Mouse (Mus musculus) kidney, embryonic 16.5 days (tissue): ENCODE data around the gene Med9. TPM values are rescaled to one million over a fixed set of nuclear protein-coding genes. Genes with fewer than 3 reads are reported as not detected.

Experiments used
- ATAC-seq: fragments of 200-750 bp; cut with Nextera tagmentation; 2 replicates; pipeline ENCODE4 v1.8.0; 2017; ENCODE audit warnings: moderate TSS enrichment; ENCODE audit not compliant: low FRiP score, low TSS enrichment
- H3K27ac ChIP-seq: fragments of 300-500 bp; sonication (generic); 2 replicates; pipeline ENCODE4 v1.5.1; 2014; ENCODE audit warnings: low read length
- H3K27me3 ChIP-seq: fragments of 300-500 bp; sonication (generic); 2 replicates; pipeline ENCODE4 v1.6.1; 2014; ENCODE audit warnings: low read length, control low read depth, mixed read lengths; ENCODE audit not compliant: insufficient read depth
- H3K36me3 ChIP-seq: fragments of 300-500 bp; sonication (generic); 2 replicates; pipeline ENCODE4 v1.6.1; 2014; ENCODE audit warnings: low read length, control low read depth, mixed read lengths; ENCODE audit not compliant: insufficient read depth
- H3K4me1 ChIP-seq: fragments of 300-500 bp; sonication (generic); 2 replicates; pipeline ENCODE4 v1.6.1; 2014; ENCODE audit warnings: low read length, control low read depth, mixed read lengths; ENCODE audit not compliant: insufficient read depth
- H3K4me2 ChIP-seq: fragments of 300-500 bp; sonication (generic); replicated peaks from 2 replicates; pipeline ENCODE4 v1.6.1; 2014; ENCODE audit warnings: low read depth, low read length
- H3K4me3 ChIP-seq: fragments of 300-500 bp; sonication (generic); 2 replicates; pipeline ENCODE4 v1.5.1; 2014; ENCODE audit warnings: mild to moderate bottlenecking, low read length
- H3K9ac ChIP-seq: fragments of 300-500 bp; sonication (generic); replicated peaks from 2 replicates; pipeline ENCODE4 v1.6.1; 2014; ENCODE audit warnings: low read length
- H3K9me3 ChIP-seq: fragments of 300-500 bp; sonication (generic); 2 replicates; pipeline ENCODE4 v1.6.1; 2016; ENCODE audit warnings: low read length, control low read depth
- WGBS: fragments of 180-500 bp; shearing (Covaris S2); extraction: QIAGEN DNeasy Blood & Tissue Kit; methylation state at CpG from one replicate; pipeline ENCODE4 v1.1.7; 2014; 5-methylcytosine and 5-hydroxymethylcytosine counted together
- polyA plus RNA-seq: library from polyadenylated mRNA; unstranded; fragments of >200 nt; fragmentation: Nextera tagmentation; extraction: Ambion mirVana; gene quantifications from 2 replicates; pipeline ENCODE4 v1.2.1, GENCODE M21; 2015

Med9 gene
- polyA plus RNA-seq, 1 experiment from 2014 or later, result 49.1 TPM

DNA sequence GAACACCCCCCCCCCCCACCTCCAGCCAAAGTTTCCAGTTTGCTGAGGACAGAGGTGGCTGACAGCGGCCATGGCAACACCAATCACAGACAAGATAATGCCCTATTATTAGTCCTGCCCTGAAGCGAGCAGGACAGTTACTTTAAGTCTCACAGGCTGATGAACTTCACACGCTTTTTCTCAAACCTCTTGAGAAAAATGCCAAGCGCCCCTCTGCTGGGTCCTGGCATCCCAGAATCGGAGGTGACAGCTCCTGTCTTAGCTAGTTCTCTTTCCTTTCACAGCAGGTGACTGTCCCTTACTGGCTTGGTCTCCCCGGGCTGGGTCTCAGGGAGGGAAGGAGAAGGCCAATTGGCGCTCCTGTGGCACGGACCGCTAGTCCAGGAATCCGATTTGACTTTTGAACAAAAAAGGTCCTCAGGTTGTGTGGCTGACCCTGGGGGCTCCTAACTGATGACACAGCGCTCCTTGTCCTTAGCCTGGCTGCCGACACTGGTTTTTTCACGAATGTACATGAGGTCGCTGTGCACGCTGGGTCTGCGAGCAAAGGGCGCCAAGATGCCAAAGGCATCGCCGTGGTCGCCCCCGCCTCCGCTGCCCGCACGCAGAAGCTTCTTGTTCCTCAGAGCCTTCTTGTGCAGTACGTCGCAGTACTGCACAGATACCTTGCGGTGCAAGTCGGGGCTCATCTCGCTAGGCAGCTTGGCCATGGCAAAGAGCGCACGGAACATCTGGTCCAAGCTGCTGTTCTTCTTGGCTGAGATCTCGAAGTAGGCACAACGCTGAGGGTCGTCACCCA is 15.6 kb downstream of the Med9 start:
- Histone ChIP-seq H3K9me3 (no peaks in the 10 kb centered on the region), H3K27ac (no peak overlapping the region), H3K4me2 (peak overlapping the region; percentile 73), H3K27me3 (peaks cover 11% of the 10 kb centered on the region), H3K9ac (peak overlapping the region; percentile 74), H3K4me1 (peaks cover 29% of the 10 kb centered on the region), H3K4me3 (peak overlapping the region; percentile 52), H3K36me3 (peaks cover 18% of the 10 kb centered on the region)
- no peak for ATAC-seq
- 9% methylated on average over 34 of the region's 34 CpGs for WGBS

DNA sequence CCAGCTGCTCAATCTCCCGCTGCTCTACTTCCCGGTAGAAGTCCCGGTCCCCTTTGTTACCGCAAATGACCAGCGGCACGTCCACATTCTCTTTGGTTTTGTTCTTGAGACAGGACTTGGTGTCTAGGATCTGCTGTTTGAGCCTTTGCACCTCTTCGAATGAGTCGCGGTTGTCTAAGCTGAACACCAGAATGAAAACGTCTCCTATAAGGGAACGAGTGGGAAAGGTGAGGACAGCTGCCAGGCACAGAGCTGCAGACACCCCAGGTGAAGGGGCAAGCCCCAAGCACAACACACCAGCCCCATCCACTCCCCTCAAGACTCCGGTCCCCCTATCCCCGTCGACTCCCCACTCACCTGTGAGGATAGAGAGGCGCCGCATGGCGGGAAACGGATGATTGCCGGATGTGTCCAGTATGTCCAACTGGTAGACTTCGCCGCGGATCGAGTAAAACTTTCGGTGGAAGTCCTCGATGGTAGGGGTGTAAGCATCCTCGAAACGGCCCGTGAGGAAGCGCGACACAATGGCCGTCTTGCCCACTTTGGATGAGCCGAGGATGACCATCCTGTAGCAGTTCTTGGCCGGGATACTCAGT is 16.3 kb downstream of the Med9 start:
- Histone ChIP-seq H3K4me3 (peak overlapping the region; percentile 52), H3K4me1 (peaks cover 29% of the 10 kb centered on the region), H3K9me3 (no peaks in the 10 kb centered on the region), H3K27me3 (peaks cover 11% of the 10 kb centered on the region), H3K4me2 (peak overlapping the region; percentile 73), H3K9ac (peak overlapping the region; percentile 74), H3K36me3 (peaks cover 18% of the 10 kb centered on the region), H3K27ac (no peak overlapping the region)
- WGBS, result 2% methylated on average over 33 of the region's 33 CpGs
- ATAC-seq, result 0 out of 2 replicates have a peak, but pooled peaks have one; percentile 18

DNA sequence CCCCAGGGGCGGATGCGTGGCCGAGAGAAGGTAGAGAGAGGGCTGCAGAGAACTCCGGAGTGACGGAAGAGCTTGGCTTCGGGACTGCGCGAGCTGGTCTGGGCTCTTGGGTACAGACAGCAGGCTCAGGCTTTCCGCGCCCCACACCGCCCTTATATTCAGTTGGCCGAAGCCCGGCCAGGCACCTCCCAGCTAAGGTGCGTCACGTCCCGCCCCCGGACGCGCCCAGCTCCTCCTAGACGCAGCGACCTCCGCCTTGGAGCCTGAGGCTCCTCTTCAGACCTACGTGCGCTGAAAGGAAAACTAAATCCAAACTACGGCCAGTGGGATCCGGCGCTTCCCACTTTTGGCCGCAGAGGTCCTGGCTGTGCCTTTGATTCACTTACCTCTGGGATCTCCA is 16.8 kb downstream of the Med9 start, which contains the start of gene Rasd1:
Gene Rasd1, minus strand, starts transcription at position 127 of the 400 bp plus-strand sequence.
- Histone ChIP-seq H3K4me1 (peaks cover 29% of the 10 kb centered on the region), H3K27ac (peak within 1 kb of the TSS; percentile 80), H3K36me3 (peaks cover 18% of the 10 kb centered on the region), H3K9ac (peak within 1 kb of the TSS; percentile 74), H3K4me2 (peak within 1 kb of the TSS; percentile 73), H3K4me3 (peak within 1 kb of the TSS; percentile 52), H3K9me3 (no peaks in the 10 kb centered on the region), H3K27me3 (peaks cover 11% of the 10 kb centered on the region)
- under 1% methylated on average over 28 of the region's 28 CpGs for WGBS
- peak; percentile 89 for ATAC-seq

DNA sequence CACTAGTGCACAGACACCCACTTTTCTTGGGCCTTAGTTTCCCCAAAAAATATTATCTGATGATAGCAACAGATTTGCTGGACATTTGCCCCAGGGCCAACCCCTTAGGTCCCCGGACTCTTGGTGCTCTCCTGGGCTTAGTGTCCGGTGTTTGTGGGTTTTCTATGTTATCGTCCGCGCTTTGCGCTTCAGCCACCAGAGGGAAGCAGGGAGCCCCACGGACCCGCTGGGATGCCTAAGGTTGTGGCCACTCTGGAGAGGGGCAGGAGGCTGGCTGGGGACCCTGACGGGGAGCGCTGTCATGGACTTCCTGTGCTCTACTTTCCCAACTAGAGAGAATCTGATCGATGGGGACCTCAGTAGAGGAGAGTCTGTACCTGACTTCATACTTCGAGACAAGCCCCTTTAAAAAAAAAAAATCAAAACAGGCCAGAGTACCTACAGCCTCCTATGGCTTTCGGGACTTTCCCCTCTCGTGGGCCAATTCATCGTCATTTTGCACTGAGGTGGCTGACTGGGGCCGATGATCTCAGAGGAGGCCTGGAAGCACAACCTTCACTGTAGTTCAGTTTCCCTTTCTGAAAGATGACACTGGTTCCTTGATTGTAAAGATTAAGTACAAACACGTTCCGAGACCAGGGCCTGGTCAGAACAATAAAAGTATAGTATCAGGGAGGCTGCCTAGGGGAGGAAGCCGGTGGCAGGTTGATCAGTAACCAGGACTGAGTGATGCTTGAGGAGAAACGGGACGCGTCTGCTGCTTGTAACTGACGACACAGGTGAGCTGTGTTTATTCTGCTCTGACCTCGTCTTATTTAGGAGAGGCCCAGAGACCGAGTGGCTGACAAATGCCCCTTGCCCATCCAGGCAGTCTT is 17.5 kb downstream of the Med9 start:
- 22% methylated on average over 25 of the region's 25 CpGs for WGBS
- Histone ChIP-seq H3K36me3 (peaks cover 17% of the 10 kb centered on the region), H3K9me3 (no peaks in the 10 kb centered on the region), H3K4me3 (peak overlapping the region; percentile 52), H3K27ac (peak overlapping the region; percentile 80), H3K27me3 (peaks cover 11% of the 10 kb centered on the region), H3K4me2 (peak overlapping the region; percentile 73), H3K4me1 (peaks cover 29% of the 10 kb centered on the region), H3K9ac (peak overlapping the region; percentile 74)
- peak; percentile 86 for ATAC-seq

DNA sequence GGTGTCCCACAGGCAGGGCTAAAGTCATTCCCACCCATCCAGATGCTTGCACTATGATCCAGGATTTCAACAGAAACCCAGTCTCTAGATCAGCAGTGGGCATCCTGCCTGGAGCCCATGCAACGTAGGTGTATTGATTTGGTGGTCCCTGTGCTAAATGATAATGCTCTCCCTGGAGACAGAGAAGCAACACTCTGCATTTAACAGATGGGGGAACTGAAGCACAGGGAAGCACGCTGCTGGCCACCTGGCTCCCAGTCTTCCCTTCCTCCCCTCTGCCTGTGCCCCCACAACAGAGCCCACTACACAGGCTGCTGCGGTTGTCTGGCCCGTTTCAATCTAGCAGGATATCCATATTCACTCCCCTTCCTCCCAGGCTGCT is 18.1 kb downstream of the Med9 start:
- H3K4me2 ChIP-seq, result peak overlapping the region; percentile 73; the same call in 1 of the 2 replicates
- H3K4me3 ChIP-seq, result no peak overlapping the region
- peaks cover 12% of the 10 kb centered on the region for H3K36me3 ChIP-seq
- H3K27me3 ChIP-seq, result peaks cover 11% of the 10 kb centered on the region
- peaks cover 29% of the 10 kb centered on the region for H3K4me1 ChIP-seq
- H3K27ac ChIP-seq, result 0 out of 2 replicates have a peak overlapping the region, but pooled peaks have one; percentile 3
- ATAC-seq, result no peak
- WGBS, result 58% methylated on average over 4 of the region's 4 CpGs
- H3K9ac ChIP-seq, result 0 out of 2 replicates have a peak overlapping the region, but pooled peaks have one; percentile 40
- no peaks in the 10 kb centered on the region for H3K9me3 ChIP-seq

DNA sequence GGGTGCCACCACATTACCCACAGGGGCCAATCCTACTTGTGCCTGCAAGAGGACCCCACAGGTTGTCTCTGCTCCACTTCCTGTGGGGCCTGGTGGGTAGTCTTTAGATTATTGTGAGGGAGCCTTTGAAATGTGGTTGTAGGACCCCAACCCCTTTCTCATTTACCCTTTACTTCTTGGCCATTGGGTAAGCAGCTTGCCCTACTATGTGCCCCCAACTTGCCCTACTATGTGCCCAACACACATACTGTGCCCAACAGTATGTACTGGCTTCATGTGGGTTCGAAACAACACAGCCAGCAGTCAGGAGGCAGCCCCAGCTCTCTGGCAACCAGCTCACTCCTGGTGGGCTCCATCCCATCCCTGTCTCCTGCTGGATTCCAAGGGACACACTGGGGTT is 19.8 kb downstream of the Med9 start:
- Histone ChIP-seq H3K36me3 (no peaks in the 10 kb centered on the region), H3K27ac (no peak overlapping the region), H3K9ac (no peak overlapping the region), H3K4me3 (no peak overlapping the region), H3K4me2 (no peak overlapping the region), H3K27me3 (peaks cover 8% of the 10 kb centered on the region), H3K9me3 (no peaks in the 10 kb centered on the region), H3K4me1 (peaks cover 29% of the 10 kb centered on the region)
- 85% methylated on average over 1 of the region's 1 CpGs for WGBS
- ATAC-seq, result no peak

DNA sequence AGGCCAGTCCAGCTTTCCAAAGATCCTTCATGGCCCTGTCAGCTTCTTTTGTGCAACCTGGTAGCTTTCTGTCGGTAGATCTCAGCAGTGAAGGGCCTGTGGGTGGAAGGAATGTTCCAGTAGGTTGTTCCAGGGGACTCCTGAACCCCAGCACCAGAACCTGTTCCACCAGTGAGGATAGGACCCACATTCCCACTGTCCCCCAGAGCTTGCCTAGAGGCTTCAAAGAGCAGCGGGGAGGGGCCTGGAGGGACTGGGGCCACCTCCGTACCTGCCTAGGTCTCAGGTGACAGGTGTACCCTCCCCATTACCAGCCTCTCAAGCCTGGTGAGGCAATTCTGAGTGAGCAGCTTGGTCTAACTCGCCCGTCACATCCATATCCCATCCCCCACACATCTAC is 22.8 kb downstream of the Med9 start:
- H3K27me3 ChIP-seq, result no peaks in the 10 kb centered on the region
- H3K9me3 ChIP-seq, result no peaks in the 10 kb centered on the region
- no peak overlapping the region for H3K4me3 ChIP-seq
- H3K9ac ChIP-seq, result no peak overlapping the region
- no peak for ATAC-seq
- peaks cover 26% of the 10 kb centered on the region for H3K4me1 ChIP-seq
- H3K36me3 ChIP-seq, result no peaks in the 10 kb centered on the region
- WGBS, result 81% methylated on average over 5 of the region's 5 CpGs
- no peak overlapping the region for H3K4me2 ChIP-seq
- H3K27ac ChIP-seq, result no peak overlapping the region

DNA sequence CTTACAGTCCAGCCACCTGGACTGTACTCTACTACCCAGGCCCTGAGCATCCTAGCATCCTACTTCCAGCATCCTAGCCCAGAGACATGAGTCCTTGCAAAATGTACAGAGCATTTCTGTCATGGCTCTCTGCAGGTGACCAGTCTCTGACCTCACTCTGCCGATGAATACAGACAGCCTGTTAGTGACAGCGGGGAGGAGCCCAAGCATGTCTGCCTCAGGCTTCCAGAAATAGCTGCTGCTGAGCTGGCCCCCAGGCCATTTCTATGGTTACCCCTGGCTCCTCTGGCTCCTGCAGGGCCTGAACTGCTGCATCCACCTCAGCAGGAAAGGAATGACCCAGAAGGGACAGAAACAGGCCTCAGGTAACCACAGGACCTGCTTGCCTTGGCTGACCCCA is 23.7 kb downstream of the Med9 start:
- WGBS, result 43% methylated on average over 2 of the region's 2 CpGs
- ATAC-seq, result no peak

DNA sequence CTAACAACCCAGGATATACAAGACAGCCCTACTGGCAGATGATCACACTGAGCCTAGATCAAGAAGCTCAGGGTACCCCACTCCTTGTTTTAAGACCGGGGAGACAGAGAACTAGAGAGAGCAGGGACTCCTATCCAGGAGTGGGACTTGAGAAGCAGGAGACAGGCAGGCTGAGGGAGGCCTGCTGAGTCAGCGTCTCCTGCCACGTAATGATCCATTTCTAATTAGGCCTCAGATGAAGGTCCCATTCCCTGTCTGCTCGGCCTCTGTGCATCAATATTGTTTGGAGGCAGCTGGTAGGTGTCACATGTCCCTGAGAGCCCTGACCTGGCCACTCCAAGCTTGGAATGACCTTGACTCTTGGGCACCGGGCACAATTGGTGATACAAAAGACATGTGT is 25.4 kb downstream of the Med9 start:
- Histone ChIP-seq H3K4me3 (no peak overlapping the region), H3K9ac (no peak overlapping the region), H3K36me3 (no peaks in the 10 kb centered on the region), H3K9me3 (no peaks in the 10 kb centered on the region), H3K4me2 (no peak overlapping the region), H3K4me1 (peaks cover 23% of the 10 kb centered on the region), H3K27ac (no peak overlapping the region), H3K27me3 (no peaks in the 10 kb centered on the region)
- no peak for ATAC-seq
- WGBS, result 65% methylated on average over 5 of the region's 5 CpGs

More for the DNA sequence above, 23.7 kb downstream of the Med9 start:
- peaks cover 17% of the 10 kb centered on the region for H3K4me1 ChIP-seq
- H3K9ac ChIP-seq, result no peak overlapping the region
- H3K27me3 ChIP-seq, result no peaks in the 10 kb centered on the region
- no peaks in the 10 kb centered on the region for H3K9me3 ChIP-seq
- H3K4me3 ChIP-seq, result no peak overlapping the region
- H3K36me3 ChIP-seq, result no peaks in the 10 kb centered on the region
- H3K4me2 ChIP-seq, result no peak overlapping the region
- no peak overlapping the region for H3K27ac ChIP-seq
